Mouse (Mus musculus) urinary bladder, adult 18-20 months (tissue): ENCODE data around the gene Olfr134.
"Not testable (repeated sequence)": the region's sequence is repeated elsewhere in the genome, so short reads cannot be mapped to it uniquely, and the experiment has no call there.

Experiments
- DNase-seq, 2 experiments: peaks; one replicate each; pipeline ENCODE4 v3.0.0; 2022; ENCODE audit warnings: low spot score in 2 of 2, mixed read lengths in 2 of 2

Gene Olfr134

GRCm38 (mm10) chr17:38171088-38171487 lies at the start of gene Olfr134:
Gene Olfr134, plus strand, starts transcription at chr17:38171388.
- no peak for DNase-seq

GRCm38 (mm10) chr17:38124199-38124598 lies 47.0 kb upstream of the Olfr134 start:
- DNase-seq, result not testable (repeated sequence)

DNA sequence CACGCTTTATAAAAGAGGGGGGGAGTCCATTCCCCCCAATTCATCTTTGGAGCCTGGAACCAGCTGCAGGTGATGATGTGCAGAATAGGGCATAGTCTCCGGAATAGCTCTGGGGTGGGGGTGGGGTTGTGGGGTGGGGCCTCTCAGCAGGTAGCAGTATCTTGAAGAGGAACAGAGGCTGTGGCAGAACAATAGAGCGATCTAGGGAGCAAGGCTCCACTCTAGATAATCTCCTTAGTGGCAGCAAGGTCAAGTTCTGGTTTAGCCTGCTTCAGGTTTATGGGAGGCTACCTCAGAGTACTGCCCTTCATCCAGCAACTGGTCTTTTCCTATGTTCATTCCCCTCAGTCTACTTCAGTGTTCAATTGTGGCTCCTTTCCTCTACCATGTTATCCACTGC lies 45.8 kb upstream of the Olfr134 start:
- DNase-seq, result not testable (repeated sequence)

DNA sequence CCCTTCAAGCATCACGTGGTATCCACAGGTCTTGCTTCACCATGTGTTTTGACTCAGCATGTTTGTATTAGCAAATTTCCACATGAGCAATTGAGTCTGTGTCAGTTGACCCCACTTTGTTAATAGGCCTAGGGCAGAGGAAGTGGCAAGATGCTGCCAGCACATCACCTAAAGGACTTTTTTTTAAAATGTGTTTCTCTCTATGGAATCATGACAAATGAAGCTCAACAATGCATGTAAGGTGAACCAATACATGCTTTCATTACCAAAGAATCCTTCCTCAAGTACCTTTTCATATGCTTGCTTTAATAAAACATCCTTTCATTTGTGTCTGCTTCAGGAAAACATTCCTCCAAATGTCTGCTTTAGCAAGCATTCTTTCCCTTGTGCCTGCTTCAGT lies 36.8 kb upstream of the Olfr134 start, which contains the start of gene Olfr132:
TSS of gene Olfr132 (minus strand) at position 101 of the 400 bp plus-strand sequence.
- no peak for DNase-seq

DNA sequence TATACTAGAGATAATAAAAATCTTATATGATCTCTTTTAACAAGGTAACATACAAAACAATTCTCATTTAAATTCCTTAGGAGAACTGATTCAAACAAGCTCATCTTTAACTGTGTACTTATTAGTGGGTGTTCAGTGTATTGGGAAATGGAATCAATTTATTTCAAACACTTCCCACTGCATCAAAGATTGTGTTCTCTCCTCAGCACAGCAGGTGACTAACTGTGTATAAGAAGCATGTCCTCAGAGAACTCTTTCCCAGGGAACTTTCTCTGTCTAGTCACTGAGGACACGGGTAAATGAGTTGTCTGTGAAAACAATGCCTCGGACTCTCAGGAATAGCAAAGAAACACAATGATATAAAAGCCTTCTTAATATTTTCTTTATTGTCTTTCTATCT lies 26.2 kb upstream of the Olfr134 start, which contains the start of gene Olfr133:
TSS of gene Olfr133 (plus strand) at position 301 of the 400 bp plus-strand sequence.
- DNase-seq, result no peak

GRCm38 (mm10) chr17:38204035-38204434 lies 32.8 kb downstream of the Olfr134 start, which contains the start of gene Olfr135:
Gene Olfr135, plus strand, starts transcription at chr17:38204335.
- no peak for DNase-seq
